Mouse (Mus musculus) layer of hippocampus, postnatal 14 days (tissue): ENCODE data around the gene Vapa. TPM values are rescaled to one million over a fixed set of nuclear protein-coding genes. Genes with fewer than 3 reads are reported as not detected.
"Not testable (repeated sequence)": the region's sequence is repeated elsewhere in the genome, so short reads cannot be mapped to it uniquely, and the experiment has no call there.

Experiments
- DNase-seq, 2 experiments: peaks; one replicate each; pipeline ENCODE4 v3.0.0; 2021 to 2022; ENCODE audit warnings: low spot score in 2 of 2, mixed read lengths in 1 of 2
- long read RNA-seq, 2 experiments: library from polyadenylated mRNA; stranded (forward); transcript quantifications; one replicate each; pipeline ENCODE4 v2.0.0; 2021
- total RNA-seq, 2 experiments: library from RNA; stranded (reverse); gene quantifications; 2 replicates each; pipeline ENCODE4 v1.2.3; 2021

Vapa gene
- 100 to 1,000 TPM; 150 to 156 TPM for total RNA-seq
- long read RNA-seq, experiment 1, transcript Vapa-201 (6 exons, 3,369 nt): major isoform, 355 of 368 reads
- long read RNA-seq, experiment 1, partial matches to known transcripts: 1 of 368 reads
- long read RNA-seq, experiment 1, other reads (novel, unspliced or antisense): 12 of 368 reads
- long read RNA-seq, experiment 2, transcript Vapa-201 (6 exons, 3,369 nt): major isoform, 473 of 495 reads
- long read RNA-seq, experiment 2, partial matches to known transcripts: 2 of 495 reads
- long read RNA-seq, experiment 2, other reads (novel, unspliced or antisense): 20 of 495 reads

- peak; percentile 97 to 98 for DNase-seq
Observed at GRCm38 (mm10) chr17:65613463-65614412, at the start of gene Vapa. Vapa (minus strand) TSS chr17:65613555.

- DNase-seq: no peak
Observed at GRCm38 (mm10) chr17:65662662-65663061, 49.3 kb upstream of the Vapa start.

- DNase-seq: no peak
Observed at GRCm38 (mm10) chr17:65658416-65658815, 45.1 kb upstream of the Vapa start.

- DNase-seq: no peak
Observed at GRCm38 (mm10) chr17:65657958-65658357, 44.6 kb upstream of the Vapa start.

GRCm38 (mm10) chr17:65656731-65657130 is 43.4 kb upstream of the Vapa start:
- DNase-seq: no peak

GRCm38 (mm10) chr17:65656076-65656475 is 42.7 kb upstream of the Vapa start:
- no peak for DNase-seq

- no peak for DNase-seq
Observed at GRCm38 (mm10) chr17:65655608-65656007, 42.3 kb upstream of the Vapa start.

GRCm38 (mm10) chr17:65650598-65650997 is 37.2 kb upstream of the Vapa start:
- no peak for DNase-seq

- DNase-seq: no peak
Observed at GRCm38 (mm10) chr17:65649175-65649493, 35.8 kb upstream of the Vapa start.

GRCm38 (mm10) chr17:65648371-65649174 is 35.2 kb upstream of the Vapa start:
- no peak for DNase-seq

- DNase-seq: no peak
Observed at GRCm38 (mm10) chr17:65647961-65648360, 34.6 kb upstream of the Vapa start.

GRCm38 (mm10) chr17:65647226-65647625 is 33.9 kb upstream of the Vapa start:
- DNase-seq: no peak

GRCm38 (mm10) chr17:65643579-65643978 is 30.2 kb upstream of the Vapa start:
- no peak for DNase-seq

GRCm38 (mm10) chr17:65643051-65643521 is 29.7 kb upstream of the Vapa start:
- peak in 1 of 2 experiments; percentile 44 for DNase-seq

GRCm38 (mm10) chr17:65642578-65642991 is 29.2 kb upstream of the Vapa start:
- peak in 1 of 2 experiments; percentile 11 for DNase-seq

GRCm38 (mm10) chr17:65641734-65642218 is 28.4 kb upstream of the Vapa start, which contains the start of gene Txndc2:
Txndc2 (minus strand) TSS chr17:65642168.
- DNase-seq: no peak

GRCm38 (mm10) chr17:65639144-65639543 is 25.8 kb upstream of the Vapa start:
- no peak for DNase-seq

- DNase-seq: no peak
Observed at GRCm38 (mm10) chr17:65635715-65636360, 22.5 kb upstream of the Vapa start.

GRCm38 (mm10) chr17:65629943-65630342 is 16.6 kb upstream of the Vapa start:
- DNase-seq: no peak

- DNase-seq: not testable (repeated sequence)
Observed at GRCm38 (mm10) chr17:65628823-65629532, 15.6 kb upstream of the Vapa start.
